Mouse (Mus musculus) erythroblast, embryonic 14.5 days (primary cell): ENCODE data around the gene Mogat1.

Source experiments
- GATA1 ChIP-seq: IDR thresholded peaks from 2 replicates; pipeline ENCODE4 v1.6.1; 2012; ENCODE audit warnings: low read length, inconsistent platforms, mixed read lengths
- TAL1 ChIP-seq: IDR thresholded peaks from 3 replicates; pipeline ENCODE4 v1.6.1; 2012; ENCODE audit warnings: low read length, inconsistent platforms, mixed read lengths

GRCm38 (mm10) chr1:78532184-78532800 lies 21.5 kb downstream of the Mogat1 start:
- TF ChIP-seq GATA1, result no peak
- no peak for TF ChIP-seq TAL1
